Mouse (Mus musculus) liver, postnatal 0 days (tissue): ENCODE data around the gene Hoxa3.

ENCODE experiments used
- CTCF ChIP-seq: sonication (generic); IDR thresholded peaks from 2 replicates; pipeline ENCODE4 v1.5.1; 2016; ENCODE audit warnings: antibody characterized with exemption, low read depth
- EP300 ChIP-seq: IDR thresholded peaks from 2 replicates; pipeline ENCODE4 v1.6.1; 2016; ENCODE audit warnings: antibody characterized with exemption, low read depth, mild to moderate bottlenecking

DNA sequence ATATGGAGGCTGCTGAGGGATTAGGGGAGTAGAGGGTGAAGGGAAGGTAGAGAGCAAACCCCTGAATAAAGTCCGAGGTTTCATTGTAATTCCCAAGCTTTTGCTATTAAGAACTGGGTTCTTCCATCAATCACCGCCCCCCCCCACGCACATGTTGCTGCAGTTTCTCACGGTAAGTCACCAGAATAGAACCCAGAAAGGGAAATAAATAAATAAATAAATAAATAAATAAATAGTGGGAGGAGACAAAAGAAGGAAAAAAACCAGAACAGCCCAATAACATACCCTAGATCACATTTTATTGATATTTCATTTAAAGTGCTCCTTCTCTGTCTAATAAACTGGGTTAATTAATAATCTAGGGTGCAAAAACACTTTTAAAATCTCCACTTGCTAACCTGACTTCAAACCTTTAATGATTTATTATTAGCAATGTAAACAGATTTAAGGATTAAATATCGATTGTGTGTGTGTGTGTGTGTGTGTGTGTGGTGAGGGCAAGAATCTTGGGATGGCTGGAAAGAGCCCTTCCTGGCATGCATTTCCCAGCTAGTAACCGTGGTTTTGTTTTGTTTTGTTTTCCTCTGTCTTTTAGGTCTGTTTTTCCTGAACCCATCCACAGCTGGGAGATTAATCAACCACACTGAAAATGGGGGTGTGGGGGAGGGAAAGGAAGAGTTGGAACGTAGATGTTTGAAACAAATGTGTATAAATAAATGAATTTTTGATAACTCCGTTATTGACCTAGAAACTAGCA, 51.6 kb downstream of the Hoxa3 start:
- TF ChIP-seq EP300 = no peak
- no peak for TF ChIP-seq CTCF
